Mouse (Mus musculus) heart, adult 9 months (tissue): ENCODE data around the gene Tmem242.
"Not testable (repeated sequence)": the region's sequence is repeated elsewhere in the genome, so short reads cannot be mapped to it uniquely, and the experiment has no call there.

ENCODE experiments used
- DNase-seq, 2 experiments: peaks; one replicate each; pipeline ENCODE4 v3.0.0; 2022; ENCODE audit warnings: low spot score in 2 of 2

Gene Tmem242

GRCm38 (mm10) chr17:5440159-5440971 lies at the start of gene Tmem242:
TSS of gene Tmem242 (minus strand) at chr17:5440259.
- DNase-seq: peak; percentile 87 to 92

DNA sequence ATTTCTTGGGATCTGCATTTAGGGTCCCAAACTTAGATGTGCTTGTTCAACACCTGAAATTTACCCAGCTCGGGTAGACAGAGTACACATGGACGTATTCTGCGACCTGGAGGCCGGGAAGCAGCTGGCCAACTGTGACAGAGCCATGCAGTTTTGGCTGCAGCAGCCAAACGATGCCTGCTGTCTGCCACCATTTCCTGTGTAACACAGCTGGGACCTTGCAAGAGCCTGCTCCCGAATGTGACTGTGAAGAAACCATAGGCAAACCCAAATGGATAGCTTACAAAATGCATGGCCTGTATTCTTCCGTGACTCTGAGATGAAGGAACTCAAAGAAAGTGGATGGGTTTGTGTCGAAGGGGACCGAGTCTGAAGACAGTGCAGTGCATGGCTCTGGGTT lies 48.1 kb upstream of the Tmem242 start:
- DNase-seq: no peak

- no peak for DNase-seq
These were observed 44.6 kb upstream of the Tmem242 start for GRCm38 (mm10) chr17:5484663-5485062.

DNA sequence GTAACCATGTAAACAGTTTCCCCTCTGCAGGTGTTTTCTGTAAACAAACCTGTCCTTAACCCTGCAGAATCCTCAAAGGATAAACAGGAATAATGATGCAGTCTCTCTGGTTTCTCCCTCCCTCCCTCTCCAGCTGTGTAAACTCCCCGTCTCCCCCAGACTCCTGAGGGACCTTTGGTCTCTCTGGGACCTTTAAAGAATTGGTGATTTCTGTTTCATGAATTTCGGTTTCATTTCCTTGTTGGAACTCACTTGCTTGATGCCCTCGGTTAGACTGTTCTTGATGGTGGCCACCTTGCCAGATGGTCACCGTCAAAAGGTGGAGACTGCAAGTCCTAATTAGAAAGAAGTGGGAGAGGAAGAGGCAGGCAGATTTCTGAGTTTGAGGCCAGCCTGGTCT lies 43.4 kb upstream of the Tmem242 start:
- DNase-seq: no peak

DNA sequence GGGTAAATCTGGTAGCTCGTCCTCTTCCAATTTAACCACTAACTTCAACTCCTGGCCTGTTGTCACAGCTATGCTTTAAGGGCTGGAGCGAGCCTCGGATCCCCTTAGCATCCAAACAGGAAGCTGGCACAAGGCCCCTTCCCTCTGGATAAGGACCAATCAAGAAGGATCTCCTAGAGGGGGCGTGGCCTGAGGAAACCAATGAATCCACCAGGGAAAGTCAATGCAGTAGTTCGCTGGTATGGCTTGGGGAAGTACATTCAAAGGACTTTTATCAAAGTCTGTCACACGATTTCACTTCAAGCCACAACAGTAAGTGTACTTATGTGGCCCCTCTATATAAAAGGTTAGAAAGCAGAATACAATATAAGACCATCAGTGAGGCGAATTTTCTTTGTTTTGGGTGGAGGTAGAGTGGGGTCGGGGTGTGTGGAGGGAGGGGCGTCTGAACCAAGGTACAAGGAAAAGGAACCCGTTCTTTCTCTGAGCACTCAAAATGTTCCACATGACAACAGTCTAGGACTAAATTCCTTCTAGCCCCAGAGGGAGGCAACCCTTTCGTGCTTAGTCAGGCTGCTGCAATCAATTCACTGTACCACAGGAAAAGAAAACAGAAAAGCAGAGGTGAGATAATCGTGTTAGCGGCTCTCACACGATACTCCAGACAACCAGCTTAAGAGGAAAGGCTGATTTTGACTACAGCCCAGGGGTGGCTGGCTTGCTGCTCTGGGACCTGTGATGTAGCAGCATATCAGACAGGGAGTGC lies 36.1 kb upstream of the Tmem242 start:
- DNase-seq: no peak

- DNase-seq: no peak
These were observed 32.2 kb upstream of the Tmem242 start for GRCm38 (mm10) chr17:5472268-5472667.

- no peak for DNase-seq
These were observed 27.1 kb upstream of the Tmem242 start for GRCm38 (mm10) chr17:5467177-5467576.

- no peak for DNase-seq
These were observed 26.7 kb upstream of the Tmem242 start for GRCm38 (mm10) chr17:5466736-5467135.

DNA sequence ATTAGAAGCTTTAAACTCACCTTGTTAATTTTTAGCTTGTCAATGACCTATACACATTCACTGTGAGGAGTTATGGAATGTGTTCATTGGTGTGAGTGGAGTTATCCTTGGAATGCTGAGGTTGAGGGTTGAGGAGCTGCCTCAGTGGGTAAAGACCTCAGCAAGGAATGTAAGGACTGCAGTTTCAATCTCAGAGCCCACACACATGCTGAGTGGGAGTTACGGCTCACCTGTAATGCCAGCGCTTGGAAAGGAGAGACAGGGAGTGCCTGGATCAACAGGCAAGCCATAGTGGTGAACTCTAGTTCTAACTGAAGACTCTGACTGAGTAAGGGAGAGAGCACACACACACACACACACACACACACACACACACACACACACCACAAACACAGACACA lies 23.9 kb upstream of the Tmem242 start:
- DNase-seq: no peak

GRCm38 (mm10) chr17:5453657-5454056 lies 13.6 kb upstream of the Tmem242 start:
- DNase-seq: no peak

GRCm38 (mm10) chr17:5443751-5444150 lies 3.7 kb upstream of the Tmem242 start:
- DNase-seq: no peak

DNA sequence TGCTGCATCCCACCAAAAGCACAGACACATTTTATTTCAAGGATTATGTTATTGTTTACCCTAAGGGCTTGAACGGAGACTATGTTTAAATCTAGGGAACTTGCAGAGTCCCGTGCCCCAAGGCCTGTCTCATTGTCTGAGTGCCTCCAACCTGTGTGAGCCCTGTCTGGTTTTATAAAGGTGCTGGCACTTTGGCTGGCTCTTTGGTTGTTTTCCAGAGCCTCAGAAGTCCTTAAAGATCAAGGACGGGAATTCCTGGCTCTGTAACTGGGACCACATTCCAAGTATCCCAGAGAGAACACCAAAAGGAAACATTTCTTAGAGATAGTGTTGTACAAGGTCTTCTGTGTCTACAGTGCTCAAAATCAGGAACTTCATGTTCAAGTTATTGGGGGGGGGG lies 3.2 kb upstream of the Tmem242 start:
- DNase-seq: no peak

DNA sequence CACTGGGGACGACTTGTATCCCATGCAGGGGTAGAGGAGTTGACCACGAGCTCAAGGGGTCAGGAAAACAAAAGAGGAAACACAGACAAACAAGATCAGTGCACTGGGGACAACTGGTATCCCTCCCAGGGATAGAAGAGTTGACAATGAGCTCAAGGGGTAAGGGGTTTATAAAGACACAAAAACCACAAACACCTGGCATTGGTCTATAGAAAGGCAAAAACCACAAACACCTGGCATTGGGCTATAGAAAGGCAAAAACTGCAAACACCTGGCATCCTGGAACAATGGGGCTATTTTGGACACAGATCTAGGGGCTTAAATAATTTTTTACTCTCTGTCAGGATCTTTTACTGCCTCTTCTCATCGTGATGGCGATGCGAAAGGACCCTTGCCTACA lies 2.3 kb upstream of the Tmem242 start:
- DNase-seq: not testable (repeated sequence)

DNA sequence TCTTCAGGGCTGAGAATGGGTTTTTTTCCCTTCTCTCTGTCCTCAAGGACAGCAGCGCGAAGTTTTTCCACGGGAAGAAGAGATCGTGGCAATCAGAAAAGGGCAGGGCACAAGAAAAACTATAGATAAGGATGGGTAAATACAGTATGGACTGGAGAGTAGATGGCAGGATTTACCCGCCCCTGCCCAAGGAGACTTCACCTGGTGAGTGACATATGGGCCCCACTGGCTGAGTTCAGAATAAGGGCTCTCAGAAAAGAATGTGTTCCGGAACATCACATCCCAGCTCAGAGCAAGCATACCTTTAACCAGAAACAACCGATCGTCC lies 264 bp downstream of the Tmem242 start:
- no peak for DNase-seq

DNA sequence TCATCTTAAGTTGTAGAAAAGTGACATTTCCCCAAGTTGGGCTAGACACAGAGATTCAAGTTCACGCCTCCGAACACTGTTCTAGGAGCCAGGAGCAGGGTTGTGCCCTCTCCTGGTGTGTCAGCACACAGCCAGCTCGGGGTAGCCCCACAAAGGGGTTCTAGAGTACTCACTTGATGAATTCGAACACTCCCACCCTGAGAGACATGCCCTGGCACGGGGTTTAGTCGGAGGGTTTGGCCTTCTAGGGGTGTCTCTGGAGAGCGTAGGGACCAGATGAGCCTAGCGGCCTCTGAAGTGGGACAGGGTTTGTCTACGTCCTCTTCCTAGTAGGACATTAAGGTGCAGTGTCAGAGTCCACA lies 10.3 kb downstream of the Tmem242 start:
- no peak for DNase-seq

DNA sequence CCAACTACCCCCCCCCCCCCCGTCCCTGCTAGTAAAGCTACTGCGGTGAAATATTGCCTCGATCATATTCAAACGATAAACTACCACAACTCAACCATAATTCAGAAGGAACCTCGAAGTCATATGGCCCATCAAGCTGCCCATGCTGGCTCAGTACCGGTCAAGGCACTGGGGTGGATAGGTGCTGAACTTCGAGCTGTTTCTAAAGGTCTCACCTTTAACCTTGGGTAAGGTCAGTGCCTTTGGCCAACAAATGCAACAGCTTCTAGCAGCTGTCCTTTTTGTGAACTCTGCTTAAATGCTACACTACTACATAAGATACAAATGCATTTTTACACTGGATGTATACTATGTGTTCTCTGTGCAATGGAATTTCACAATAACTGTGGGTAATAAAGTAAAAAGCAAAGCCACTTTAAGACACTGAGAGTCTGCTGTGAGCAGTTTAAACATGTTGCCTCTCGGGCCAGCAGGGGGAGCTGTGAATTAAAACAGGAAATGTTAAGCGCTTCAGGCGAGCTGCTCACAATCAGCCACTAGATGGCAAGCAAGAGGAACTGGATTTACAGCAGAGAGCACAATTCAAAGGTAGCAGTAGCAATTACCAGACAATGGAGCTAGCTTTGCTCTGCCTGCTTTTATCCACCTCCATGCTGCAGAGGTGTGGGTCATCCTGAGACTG lies 10.8 kb downstream of the Tmem242 start:
- DNase-seq: peak; percentile 59 to 90

- peak; percentile 12 to 32 for DNase-seq
These were observed 14.9 kb downstream of the Tmem242 start for GRCm38 (mm10) chr17:5425204-5425603.

DNA sequence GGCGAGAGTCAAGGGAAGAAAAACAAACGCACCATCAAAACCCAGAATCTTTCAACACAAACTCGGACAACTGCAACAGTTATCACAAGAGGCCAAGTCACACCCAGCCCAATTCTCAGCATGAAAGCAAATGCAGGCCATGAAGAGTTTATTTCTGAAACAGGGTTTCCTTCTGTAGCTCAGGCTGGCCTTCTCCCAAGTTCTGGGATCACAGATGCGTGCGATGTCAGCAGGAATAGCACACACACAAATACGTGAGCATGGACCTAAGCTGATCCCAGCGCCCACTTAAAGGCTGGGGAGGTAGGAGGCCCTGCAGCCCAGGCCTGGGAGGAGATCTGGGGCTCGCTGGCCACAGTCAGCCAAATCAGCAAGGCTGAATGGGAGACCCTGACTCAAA lies 15.9 kb downstream of the Tmem242 start:
- no peak for DNase-seq

DNA sequence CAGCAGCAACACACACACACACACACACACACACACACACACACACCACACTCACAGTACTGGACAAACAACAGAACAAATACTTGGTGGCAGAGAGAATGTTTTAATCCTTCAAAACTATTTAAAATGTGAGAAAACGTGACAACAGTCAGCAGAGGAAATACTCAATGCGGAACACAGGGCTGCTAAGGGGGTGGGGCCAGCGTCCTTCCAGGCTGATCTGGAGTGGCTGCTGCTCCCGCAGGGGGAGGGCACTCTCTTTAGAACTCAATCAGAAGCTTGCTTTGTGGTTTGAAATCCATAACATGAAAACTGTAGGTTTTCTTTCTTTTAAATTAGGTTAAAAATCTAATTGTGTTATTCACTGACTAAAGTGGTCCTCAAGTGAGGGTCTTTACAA lies 18.2 kb downstream of the Tmem242 start:
- DNase-seq: no peak

GRCm38 (mm10) chr17:5419771-5420518 lies 20.1 kb downstream of the Tmem242 start:
- DNase-seq: no peak

DNA sequence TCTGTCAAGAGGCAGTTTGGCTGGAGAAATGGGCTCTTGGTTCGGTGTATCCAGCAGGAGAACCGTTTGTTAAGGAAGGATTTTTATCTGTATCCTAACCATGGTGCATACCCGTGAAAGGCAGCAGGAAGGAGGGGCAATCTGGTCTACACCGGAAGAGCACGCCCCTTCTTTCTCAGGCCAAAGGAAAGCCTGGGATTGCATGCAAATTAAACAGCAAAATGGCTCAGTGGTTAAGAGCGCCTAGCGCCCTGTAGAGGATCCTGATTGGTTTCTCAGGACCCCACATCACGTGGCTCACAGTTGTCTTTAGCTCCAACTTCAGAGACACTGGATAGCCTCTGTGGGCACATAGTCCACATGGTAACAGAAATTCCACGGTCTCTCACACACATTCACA lies 21.0 kb downstream of the Tmem242 start:
- DNase-seq: no peak

GRCm38 (mm10) chr17:5418545-5418944 lies 21.5 kb downstream of the Tmem242 start, which contains the start of gene Ldhal6b:
TSS of gene Ldhal6b (minus strand) at chr17:5418767.
- no peak for DNase-seq
